Mouse (Mus musculus) adipocyte (in vitro differentiated cells): Measurements from ENCODE around the gene Nup210.
"Not testable (repeated sequence)": the region's sequence is repeated elsewhere in the genome, so short reads cannot be mapped to it uniquely, and the experiment has no call there.

Experiments
- DNase-seq: peaks from one replicate; pipeline ENCODE4 v3.0.0-alpha.2; 2016; ENCODE audit warnings: low spot score

Gene Nup210

GRCm38 (mm10) chr6:91139846-91140245 lies 23.2 kb upstream of the Nup210 start:
- peak; percentile 86 for DNase-seq

GRCm38 (mm10) chr6:91137343-91137956 lies 20.8 kb upstream of the Nup210 start:
- DNase-seq = no peak

GRCm38 (mm10) chr6:91130856-91131255 lies 14.2 kb upstream of the Nup210 start:
- no peak for DNase-seq

- DNase-seq = no peak
Observed at GRCm38 (mm10) chr6:91128996-91129395, 12.4 kb upstream of the Nup210 start.

GRCm38 (mm10) chr6:91125228-91125585 lies 8.6 kb upstream of the Nup210 start:
- no peak for DNase-seq

- no peak for DNase-seq
Observed at GRCm38 (mm10) chr6:91124286-91125227, 7.9 kb upstream of the Nup210 start.

GRCm38 (mm10) chr6:91123453-91123852 lies 6.8 kb upstream of the Nup210 start:
- no peak for DNase-seq

GRCm38 (mm10) chr6:91121089-91121488 lies 4.5 kb upstream of the Nup210 start:
- DNase-seq = not testable (repeated sequence)

- DNase-seq = no peak
Observed at GRCm38 (mm10) chr6:91120206-91120605, 3.6 kb upstream of the Nup210 start.

GRCm38 (mm10) chr6:91118526-91118925 lies 1.9 kb upstream of the Nup210 start:
- DNase-seq = no peak

GRCm38 (mm10) chr6:91117149-91117548 lies 520 bp upstream of the Nup210 start:
- no peak for DNase-seq

- no peak for DNase-seq
Observed at GRCm38 (mm10) chr6:91115863-91116243, 776 bp downstream of the Nup210 start.

GRCm38 (mm10) chr6:91115158-91115557 lies 1.5 kb downstream of the Nup210 start:
- no peak for DNase-seq

GRCm38 (mm10) chr6:91114716-91115115 lies 1.9 kb downstream of the Nup210 start:
- no peak for DNase-seq

- no peak for DNase-seq
Observed at GRCm38 (mm10) chr6:91111954-91112252, 4.7 kb downstream of the Nup210 start.

- DNase-seq = no peak
Observed at GRCm38 (mm10) chr6:91111141-91111953, 5.3 kb downstream of the Nup210 start.

GRCm38 (mm10) chr6:91110323-91111020 lies 6.2 kb downstream of the Nup210 start:
- DNase-seq = no peak

GRCm38 (mm10) chr6:91109489-91109888 lies 7.1 kb downstream of the Nup210 start:
- peak; percentile 55 for DNase-seq

- DNase-seq = no peak
Observed at GRCm38 (mm10) chr6:91108917-91109450, 7.6 kb downstream of the Nup210 start.

GRCm38 (mm10) chr6:91108301-91108916 lies 8.2 kb downstream of the Nup210 start:
- no peak for DNase-seq

- no peak for DNase-seq
Observed at GRCm38 (mm10) chr6:91105400-91106129, 11.1 kb downstream of the Nup210 start.
